32 mouse cellular contexts compared by ENCODE assay signal in genomic region chr6:134072906-134073305, GRCm38 (mm10). TPM values are rescaled to one million over a fixed set of nuclear protein-coding genes. Genes with fewer than 3 reads are reported as not detected.
A peak's percentile ranks its signal among the peaks of the same experiment; 100 is the strongest.
DNase-seq lines count a peak whose midpoint lies in the region; ATAC-seq lines count a peak whose summit lies in the region.
"Had no signal": no experiment of that assay in that cellular context is flagged by ENCODE, and none has a peak within 500 bp of the region (broad histone marks: within the 10 kb centered on the region; RNA-seq: fewer than 3 reads in every experiment).

No protein-coding gene starts in this region.

- H3K9me3 ChIP-seq in heart, embryonic 11.5 days (replicated peaks; ENCODE audit: control insufficient read depth, low read length) = no peaks in the 10 kb centered on the region
- H3K9me3 ChIP-seq: embryonic facial prominence, embryonic 10.5 days; embryonic facial prominence, embryonic 15.5 days; forebrain, embryonic 12.5 days; heart, embryonic 15.5 days; hindbrain, embryonic 12.5 days; kidney, embryonic 15.5 days; limb, embryonic 12.5 days; liver, embryonic 15.5 days; midbrain, embryonic 10.5 days; neural tube, embryonic 12.5 days had no signal

- 84% methylated on average over 6 of the region's 6 CpGs for WGBS in heart, embryonic 11.5 days (ENCODE audit: insufficient replicate concordance)

- H3K27me3 ChIP-seq in heart, embryonic 11.5 days (ENCODE audit: control insufficient read depth, insufficient read depth, low read length) = no peaks in the 10 kb centered on the region
- H3K27me3 ChIP-seq: embryonic facial prominence, embryonic 15.5 days; forebrain, embryonic 12.5 days; heart, embryonic 15.5 days; hindbrain, embryonic 12.5 days; kidney, embryonic 15.5 days; limb, embryonic 12.5 days; liver, embryonic 15.5 days; neural tube, embryonic 12.5 days had no signal

- no peak overlapping the region for H3K9ac ChIP-seq in heart, embryonic 11.5 days (ENCODE audit: low read depth, low read length)
- H3K9ac ChIP-seq: embryonic facial prominence, embryonic 15.5 days; forebrain, embryonic 12.5 days; forebrain, postnatal 0 days; heart, embryonic 15.5 days; hindbrain, embryonic 12.5 days; kidney, embryonic 15.5 days; limb, embryonic 12.5 days; liver, embryonic 15.5 days; lung, embryonic 14.5 days; neural tube, embryonic 12.5 days had no signal

- H3K36me3 ChIP-seq in heart, embryonic 11.5 days (ENCODE audit: control insufficient read depth, insufficient read depth, low read length) = peaks cover 4% of the 10 kb centered on the region
- H3K36me3 ChIP-seq: heart, embryonic 15.5 days; hindbrain, embryonic 12.5 days; liver, embryonic 15.5 days had no signal

- H3K27ac ChIP-seq in heart, embryonic 11.5 days (ENCODE audit: low read depth, low read length) = no peak overlapping the region
- H3K27ac ChIP-seq: embryonic facial prominence, embryonic 10.5 days; embryonic facial prominence, embryonic 15.5 days; forebrain, embryonic 12.5 days; heart, embryonic 15.5 days; hindbrain, embryonic 12.5 days; kidney, embryonic 15.5 days; layer of hippocampus, adult 2 months; left cerebral cortex, adult 2 months; limb, embryonic 12.5 days; midbrain, embryonic 10.5 days; neural tube, embryonic 12.5 days had no signal

- no peak overlapping the region for H3K4me2 ChIP-seq in heart, embryonic 11.5 days
- H3K4me2 ChIP-seq: embryonic facial prominence, embryonic 15.5 days; forebrain, embryonic 12.5 days; heart, embryonic 15.5 days; hindbrain, embryonic 12.5 days; kidney, embryonic 15.5 days; limb, embryonic 12.5 days; liver, embryonic 15.5 days; lung, embryonic 14.5 days; neural tube, embryonic 12.5 days had no signal

- DNase-seq in lung, postnatal 36 days = peak; percentile 21
- no peak for DNase-seq in lung, postnatal 25 days (ENCODE audit: low spot score)
- no peak for DNase-seq in cerebellum, postnatal 25 days
- DNase-seq in right cerebral cortex, adult 2 months (ENCODE audit: low spot score in 2 of 2) = no peak
- DNase-seq: cerebellum, adult 11-12 months; cerebellum, adult 9-11 months; forebrain, postnatal 0 days; heart, postnatal 36 days; kidney, adult 18-20 months; kidney, postnatal 36 days; lung, embryonic 14.5 days; lung, postnatal 14 days; right cerebral cortex, postnatal 14 days; thymus, adult 2 months; thymus, postnatal 36 days had no signal

- H3K4me1 ChIP-seq in heart, embryonic 11.5 days (ENCODE audit: control insufficient read depth, insufficient read depth, low read length) = peaks cover 13% of the 10 kb centered on the region; the same call in 1 of the 2 replicates
- H3K4me1 ChIP-seq: embryonic facial prominence, embryonic 10.5 days; embryonic facial prominence, embryonic 15.5 days; forebrain, embryonic 12.5 days; hindbrain, embryonic 12.5 days; kidney, embryonic 15.5 days; limb, embryonic 12.5 days; liver, embryonic 15.5 days; midbrain, embryonic 10.5 days; neural tube, embryonic 12.5 days had no signal

- ATAC-seq in common myeloid progenitor, adult 5-6 weeks (replicated peaks; ENCODE audit: low read depth, poor library complexity, severe bottlenecking) = peak; percentile 57
- peak; percentile 67 for ATAC-seq in megakaryocyte-erythroid progenitor cell, adult 5-6 weeks (replicated peaks; ENCODE audit: low FRiP score, low TSS enrichment, poor library complexity, severe bottlenecking)
- no peak for ATAC-seq in heart, embryonic 11.5 days (replicated peaks; ENCODE audit: insufficient number of reproducible peaks, low FRiP score, low TSS enrichment)
- ATAC-seq: forebrain, postnatal 0 days; midbrain, embryonic 16.5 days had no signal

- H3K4me3 ChIP-seq in heart, embryonic 11.5 days (ENCODE audit: low read depth, low read length) = no peak overlapping the region
- H3K4me3 ChIP-seq: embryonic facial prominence, embryonic 10.5 days; embryonic facial prominence, embryonic 15.5 days; forebrain, embryonic 12.5 days; heart, embryonic 15.5 days; hindbrain, embryonic 12.5 days; kidney, embryonic 15.5 days; layer of hippocampus, adult 2 months; left cerebral cortex, adult 2 months; limb, embryonic 12.5 days; liver, embryonic 15.5 days; midbrain, embryonic 10.5 days; myocyte; neural tube, embryonic 12.5 days had no signal

RNA-seq across cellular contexts. Expression of gene Etv6, which starts 37.4 kb away (rescaled TPM):
- 110 and 129 TPM in 2 replicates for total RNA-seq in common myeloid progenitor, adult 5-6 weeks (2017)
- total RNA-seq in megakaryocyte-erythroid progenitor cell, adult 5-6 weeks (2014; fragmentation: Nextera tagmentation) = 30.8 and 38.8 TPM in 2 replicates
- total RNA-seq in megakaryocyte-erythroid progenitor cell, adult 5-6 weeks (2017) = 24.7 and 34.1 TPM in 2 replicates
- polyA plus RNA-seq in heart, embryonic 11.5 days (2014; fragmentation: Nextera tagmentation; extraction: Ambion mirVana) = 16.0 and 17.9 TPM in 2 replicates
